Mouse (Mus musculus) adrenal gland, adult (tissue): ENCODE data around the gene Mtor.

Experiments used
- DNase-seq, 2 experiments: peaks; one replicate each; pipeline ENCODE4 v3.0.0; 2022 to 2023; ENCODE audit warnings: low spot score in 1 of 2; ENCODE audit not compliant: inconsistent age in 2 of 2

The Mtor gene

DNA sequence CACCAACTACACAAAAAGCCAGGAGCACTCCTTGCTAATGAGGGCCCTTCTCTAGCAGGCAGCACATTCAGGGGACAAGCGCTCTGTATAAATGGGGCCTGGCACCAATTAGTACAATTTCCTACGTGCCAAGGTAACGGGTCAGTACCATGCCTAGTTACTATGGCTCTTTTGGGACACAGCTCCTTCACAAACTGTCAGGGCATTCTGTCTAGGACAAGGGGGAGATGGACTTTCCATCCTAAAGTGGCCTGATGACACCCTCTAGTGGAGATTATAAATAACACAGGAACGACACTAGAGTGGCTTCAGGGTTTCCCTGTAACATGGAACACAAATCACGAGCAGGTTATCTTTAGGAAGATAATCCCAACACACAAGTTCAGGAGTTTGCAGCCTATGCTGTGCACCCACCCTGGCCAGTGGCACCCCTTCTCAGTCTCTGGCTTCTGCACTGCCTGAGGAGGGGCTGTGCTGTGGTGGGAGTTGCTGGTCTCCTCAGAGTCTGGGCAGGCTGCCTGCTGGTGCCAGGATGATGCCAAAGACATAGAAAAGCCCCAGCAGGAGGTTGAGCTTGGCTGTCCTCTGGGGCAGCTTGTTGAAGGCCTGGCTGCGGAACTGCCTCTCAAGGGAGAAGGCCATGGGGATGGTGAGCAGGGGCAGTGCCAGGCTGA lies 12.6 kb upstream of the Mtor start:
- DNase-seq = peak in 1 of 2 experiments; percentile 73

DNA sequence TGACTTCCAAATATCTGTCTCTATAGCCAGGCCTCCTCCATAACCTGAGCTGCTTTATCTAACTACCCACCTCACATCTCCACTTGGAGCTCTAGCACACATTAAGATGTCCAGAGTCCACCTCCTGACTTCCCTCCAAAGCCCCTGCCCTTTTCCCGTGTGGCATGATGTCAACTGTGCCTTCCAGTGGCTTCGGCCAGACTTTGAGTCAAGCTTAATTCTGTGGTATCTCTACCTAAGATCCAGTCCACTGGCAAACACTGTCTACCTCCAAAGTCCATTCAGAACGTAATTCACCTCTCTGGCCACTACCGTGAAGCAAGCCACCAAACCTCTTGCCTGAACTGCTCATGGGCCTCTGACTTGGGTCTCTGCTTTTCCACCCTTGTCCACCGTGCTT lies 6.5 kb upstream of the Mtor start:
- DNase-seq = no peak

DNA sequence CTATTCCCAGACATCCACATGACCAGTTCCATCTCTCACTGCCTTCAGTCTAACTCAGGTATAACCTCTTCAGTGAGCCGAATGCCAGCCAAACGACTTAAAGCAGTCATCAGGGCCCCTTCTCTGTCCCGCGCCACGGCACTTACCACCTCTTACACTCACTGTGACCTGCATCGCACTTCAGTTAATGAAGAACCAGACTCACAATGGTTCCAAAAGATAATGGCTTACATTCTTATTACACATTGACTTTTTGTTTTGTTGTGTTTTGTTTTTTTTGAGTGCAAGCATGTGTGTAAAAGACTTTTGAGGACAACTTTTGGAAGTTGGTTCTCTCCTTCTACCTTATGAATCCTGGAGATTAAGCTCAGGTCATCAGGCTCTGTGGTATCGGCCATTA lies 5.8 kb upstream of the Mtor start:
- DNase-seq = no peak

DNA sequence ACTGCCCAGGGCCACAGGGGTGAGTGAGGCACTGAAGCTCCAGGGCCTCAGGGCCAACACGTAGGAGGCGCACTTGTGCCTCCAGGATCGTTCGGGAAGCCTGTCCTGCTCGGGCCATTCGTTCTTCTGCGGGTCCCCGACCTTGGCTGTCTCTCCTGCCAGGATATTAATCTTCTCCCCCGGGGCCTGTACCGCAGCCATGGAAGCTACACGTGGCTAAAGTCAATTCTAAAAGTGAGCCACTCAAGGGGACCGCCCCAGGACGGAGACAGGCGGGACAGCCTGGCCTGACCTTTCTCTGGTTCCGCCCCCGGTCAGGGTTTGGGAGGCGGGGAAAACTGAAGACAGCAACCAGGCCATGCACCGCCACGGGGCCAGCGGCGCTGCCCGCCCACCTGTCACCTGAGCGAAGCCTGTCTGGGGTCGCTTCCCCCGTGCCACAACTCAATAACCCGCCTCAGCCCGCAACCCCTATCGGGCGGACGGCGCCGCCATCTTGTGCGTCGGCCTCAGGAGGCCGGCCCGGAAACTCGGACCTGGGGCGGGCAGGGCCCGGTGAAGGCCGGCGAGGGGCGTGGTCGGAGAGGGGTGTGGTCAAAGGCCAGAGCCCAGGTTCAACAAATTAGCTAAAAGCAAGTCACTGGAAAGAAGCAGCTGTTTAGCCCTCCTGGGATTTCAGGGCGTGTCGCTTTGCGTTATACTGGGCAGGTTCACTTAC lies 4.0 kb upstream of the Mtor start, which contains the start of gene Ubiad1:
Ubiad1 (minus strand) TSS at position 522 of the 718 bp plus-strand sequence.
- peak; percentile 92 to 97 for DNase-seq

DNA sequence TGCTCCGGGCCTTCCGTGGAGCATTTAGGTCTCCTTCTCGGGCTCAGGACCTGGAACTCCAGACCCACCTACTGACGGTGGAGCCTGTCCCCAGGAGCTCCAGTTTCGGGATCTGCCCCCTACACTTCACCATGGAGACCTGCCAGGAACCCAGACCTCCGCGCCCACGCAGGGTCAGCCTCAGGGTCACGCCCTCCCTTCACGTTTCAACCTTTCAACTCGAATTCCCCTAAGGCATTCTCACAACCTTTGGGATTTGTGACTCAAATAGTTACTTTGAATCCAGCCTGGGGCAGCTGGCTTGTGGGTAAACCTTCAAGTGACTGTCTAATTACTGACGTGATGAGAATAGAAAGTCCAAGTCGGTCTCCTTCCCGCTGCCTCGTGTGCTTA lies 438 bp downstream of the Mtor start:
- peak in 1 of 2 experiments; percentile 89 for DNase-seq

DNA sequence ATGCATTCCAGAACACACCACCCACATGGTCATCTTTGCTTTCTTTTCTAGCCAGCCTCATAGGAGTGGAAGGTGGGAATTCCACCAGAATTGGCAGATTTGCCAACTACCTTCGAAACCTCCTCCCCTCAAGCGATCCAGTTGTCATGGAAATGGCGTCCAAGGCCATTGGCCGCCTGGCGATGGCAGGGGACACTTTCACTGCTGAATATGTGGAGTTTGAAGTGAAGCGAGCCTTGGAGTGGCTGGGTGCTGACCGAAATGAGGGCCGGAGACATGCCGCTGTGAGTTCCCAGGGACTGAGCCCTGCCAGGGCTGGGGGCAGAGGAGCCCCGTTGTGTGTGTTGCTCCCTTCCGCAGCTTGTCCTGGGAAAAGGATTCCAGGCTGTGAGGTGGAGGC lies 5.3 kb downstream of the Mtor start:
- DNase-seq = peak in 1 of 2 experiments; percentile 77

DNA sequence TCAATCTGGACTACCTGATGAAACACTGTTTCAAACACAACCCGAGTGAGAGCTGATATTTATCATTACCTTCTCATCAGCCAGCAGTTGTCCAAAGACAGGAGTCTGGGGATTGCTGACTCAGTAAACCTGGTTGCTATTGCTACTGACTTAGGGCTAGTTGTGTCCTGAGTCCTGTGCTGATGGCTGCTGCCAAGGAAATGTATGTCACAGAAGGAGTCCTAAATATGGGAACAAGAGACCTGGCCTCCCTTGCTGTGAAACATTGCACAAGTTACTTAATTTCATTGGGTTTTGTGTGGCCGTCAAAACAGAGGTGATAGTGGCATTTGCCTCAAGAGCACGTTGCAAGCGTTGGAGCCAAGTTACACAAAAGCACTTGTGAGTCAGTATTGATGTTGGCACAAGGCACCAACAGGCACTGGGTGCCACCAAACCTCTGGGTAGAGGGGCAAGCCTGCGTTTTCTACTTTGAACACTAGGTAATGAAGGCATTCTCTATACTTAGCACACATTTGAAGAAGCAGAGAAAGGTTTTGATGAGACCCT lies 7.1 kb downstream of the Mtor start:
- DNase-seq = peak in 1 of 2 experiments; percentile 71

DNA sequence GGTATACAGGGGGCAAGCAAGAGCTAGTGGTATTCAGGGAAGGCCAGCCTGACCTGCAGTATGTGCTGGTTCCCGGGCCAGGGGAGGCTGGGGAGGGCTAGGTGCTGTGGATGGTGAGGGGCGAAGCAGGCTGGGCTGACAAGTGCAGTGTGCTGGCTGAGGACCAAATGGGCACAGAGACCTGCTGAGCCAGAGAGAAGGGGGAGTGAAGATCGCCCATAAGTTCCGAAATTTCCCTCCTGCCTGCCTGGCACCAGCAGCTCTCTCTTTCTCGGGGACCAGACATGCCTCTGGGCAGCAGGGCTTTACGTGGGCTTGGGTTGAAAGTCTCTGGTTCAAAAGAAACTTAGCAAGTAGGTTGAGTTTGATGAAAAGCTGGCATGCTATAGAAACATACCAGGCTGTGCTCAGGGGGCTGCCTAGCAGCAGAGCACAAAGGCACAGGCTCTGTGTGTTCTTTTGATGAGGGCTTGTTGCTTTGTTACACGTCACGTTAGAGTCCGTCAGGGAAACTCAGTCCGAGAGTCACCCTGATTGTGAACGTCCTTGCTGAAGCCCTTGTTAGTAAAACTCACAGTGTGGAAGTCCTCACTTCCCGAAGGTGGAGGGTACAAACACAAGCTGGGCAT lies 12.4 kb downstream of the Mtor start:
- no peak for DNase-seq

DNA sequence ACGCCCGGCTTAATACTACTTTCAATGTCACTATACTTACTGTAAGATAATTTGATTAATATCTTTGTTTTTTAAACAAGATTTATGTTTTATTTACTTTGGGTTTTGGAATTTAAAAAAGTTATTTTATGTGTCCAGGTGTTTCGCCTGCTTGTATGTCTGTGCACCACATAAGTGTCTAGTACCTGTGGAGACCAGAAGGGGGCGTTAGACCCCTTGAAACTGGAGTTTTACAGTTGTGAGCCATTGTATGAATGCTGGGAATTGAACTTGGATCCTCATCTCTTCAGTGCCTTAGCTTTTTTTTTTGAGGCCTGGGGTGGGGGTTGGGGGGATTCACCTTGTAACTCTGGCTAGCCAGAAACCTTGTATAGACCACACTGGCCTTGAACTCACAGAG lies 13.4 kb downstream of the Mtor start:
- no peak for DNase-seq

DNA sequence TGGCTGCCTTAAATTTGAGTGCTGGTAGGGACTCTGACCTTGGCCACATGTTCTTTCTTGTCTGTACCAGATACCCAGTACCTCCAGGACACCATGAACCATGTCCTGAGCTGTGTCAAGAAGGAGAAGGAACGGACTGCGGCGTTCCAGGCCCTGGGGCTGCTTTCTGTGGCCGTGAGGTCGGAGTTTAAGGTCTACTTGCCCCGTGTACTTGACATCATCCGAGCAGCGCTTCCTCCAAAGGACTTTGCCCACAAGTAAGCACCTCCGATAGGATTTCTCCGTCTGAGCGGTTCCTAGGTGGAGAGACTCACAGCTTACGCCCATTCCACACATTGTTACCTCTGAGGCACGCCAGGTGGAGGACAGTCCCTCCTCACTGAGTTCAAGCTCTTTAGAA lies 14.3 kb downstream of the Mtor start:
- DNase-seq = no peak

DNA sequence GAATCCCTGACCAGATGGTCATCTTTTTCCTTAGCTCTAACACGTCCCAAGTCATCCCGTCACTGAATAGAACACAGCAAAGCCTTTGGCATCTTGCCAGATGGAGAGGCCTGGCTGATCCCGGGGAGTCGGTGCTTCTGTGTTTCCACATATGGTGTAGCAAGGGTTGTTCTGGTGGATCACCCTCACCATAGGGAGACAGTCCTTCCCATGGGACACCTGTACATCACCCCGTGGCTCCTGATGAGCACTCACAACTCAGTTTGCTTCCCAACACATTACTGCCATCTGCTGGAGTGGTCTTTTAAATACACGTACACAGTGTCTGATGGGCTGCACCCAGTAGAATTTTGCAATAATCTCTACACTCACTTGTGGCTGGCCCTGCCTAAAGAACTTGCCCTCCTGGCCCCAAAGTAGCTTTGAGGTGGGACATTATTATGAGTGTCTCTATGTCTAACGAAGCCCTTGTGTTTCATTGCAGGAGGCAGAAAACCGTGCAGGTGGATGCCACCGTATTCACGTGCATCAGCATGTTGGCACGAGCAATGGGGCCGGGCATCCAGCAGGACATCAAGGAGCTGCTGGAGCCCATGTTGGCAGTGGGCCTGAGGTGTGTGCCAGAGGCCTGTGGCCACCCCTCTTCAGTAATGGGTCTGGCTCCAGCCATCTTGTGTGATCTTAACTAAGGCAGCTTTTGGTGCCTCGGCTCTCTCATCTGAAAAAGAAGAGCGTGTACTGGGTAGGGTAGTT lies 15.0 kb downstream of the Mtor start:
- DNase-seq = peak in 1 of 2 experiments; percentile 80

DNA sequence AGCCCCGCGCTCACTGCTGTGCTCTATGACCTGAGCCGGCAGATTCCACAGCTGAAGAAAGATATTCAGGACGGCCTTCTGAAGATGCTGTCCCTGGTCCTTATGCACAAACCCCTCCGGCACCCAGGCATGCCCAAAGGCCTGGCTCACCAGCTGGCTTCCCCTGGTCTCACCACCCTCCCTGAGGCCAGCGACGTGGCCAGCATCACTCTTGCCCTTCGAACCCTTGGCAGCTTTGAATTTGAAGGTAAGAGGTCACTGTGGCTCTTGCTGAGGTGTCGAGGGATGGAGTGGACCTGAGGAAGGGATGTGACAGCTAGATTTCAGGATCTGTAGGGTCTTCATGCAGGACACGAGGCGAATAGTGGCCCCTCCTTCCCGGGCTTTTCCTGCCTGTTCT lies 15.9 kb downstream of the Mtor start:
- DNase-seq = no peak

DNA sequence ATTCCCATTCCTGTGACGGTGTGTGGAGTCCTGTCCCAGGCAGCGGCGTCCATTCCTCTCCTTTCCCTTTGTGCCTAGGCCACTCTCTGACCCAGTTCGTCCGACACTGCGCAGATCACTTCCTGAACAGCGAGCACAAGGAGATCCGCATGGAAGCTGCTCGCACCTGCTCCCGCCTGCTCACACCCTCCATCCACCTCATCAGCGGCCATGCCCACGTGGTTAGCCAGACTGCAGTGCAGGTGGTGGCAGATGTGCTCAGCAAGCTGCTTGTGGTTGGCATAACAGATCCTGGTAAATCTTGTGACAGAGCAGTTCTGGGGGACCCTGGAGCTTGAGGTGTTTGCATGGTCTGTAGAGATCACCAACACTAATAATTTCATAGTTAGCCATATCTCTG lies 16.5 kb downstream of the Mtor start:
- DNase-seq = no peak

DNA sequence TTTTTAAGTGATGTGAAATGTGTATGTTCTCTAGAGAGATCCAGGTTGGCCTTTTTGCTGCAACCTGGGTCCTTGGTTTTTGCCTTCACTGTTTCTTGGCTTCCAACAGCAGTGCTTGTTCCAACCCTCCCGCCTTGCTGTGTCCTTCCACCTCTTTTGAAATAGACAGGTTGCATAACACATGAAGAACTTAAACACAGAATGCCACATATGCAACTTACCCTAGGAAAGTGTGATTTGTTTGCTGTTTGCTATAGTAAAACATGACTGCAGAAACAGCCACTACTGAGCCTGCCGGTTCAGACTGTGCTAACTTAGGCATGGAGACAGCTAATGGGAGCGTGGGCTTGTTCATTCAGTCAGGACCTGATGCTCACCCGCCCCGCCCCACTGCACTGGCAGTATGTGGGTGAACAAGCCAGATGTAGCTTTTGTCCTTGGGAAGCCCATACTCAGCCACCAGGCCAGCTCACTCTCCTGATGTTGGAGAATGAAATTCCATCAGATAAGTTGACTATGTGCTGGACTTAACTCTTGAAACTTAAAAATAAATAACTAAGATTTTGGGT lies 18.2 kb downstream of the Mtor start:
- peak; percentile 47 to 84 for DNase-seq

DNA sequence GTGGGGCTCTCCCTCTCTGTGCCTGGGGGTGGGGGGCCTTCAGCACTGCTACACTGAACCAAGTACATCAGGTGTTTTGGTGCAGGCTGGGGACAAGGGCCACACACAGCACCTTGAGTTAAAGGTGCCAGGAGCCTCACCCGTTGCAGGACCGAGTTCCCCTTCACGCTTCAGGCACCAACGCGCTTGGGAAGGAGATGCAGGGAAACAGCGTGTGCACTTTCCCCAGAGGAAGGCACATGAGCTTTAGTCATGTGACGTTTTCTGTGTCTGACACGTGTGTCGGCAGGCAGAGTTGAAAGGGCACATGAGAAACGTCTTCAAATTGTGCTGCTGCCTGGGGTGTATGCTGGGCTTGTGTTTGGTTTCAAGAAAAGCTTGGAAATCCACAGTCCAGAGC lies 20.0 kb downstream of the Mtor start:
- DNase-seq = no peak

DNA sequence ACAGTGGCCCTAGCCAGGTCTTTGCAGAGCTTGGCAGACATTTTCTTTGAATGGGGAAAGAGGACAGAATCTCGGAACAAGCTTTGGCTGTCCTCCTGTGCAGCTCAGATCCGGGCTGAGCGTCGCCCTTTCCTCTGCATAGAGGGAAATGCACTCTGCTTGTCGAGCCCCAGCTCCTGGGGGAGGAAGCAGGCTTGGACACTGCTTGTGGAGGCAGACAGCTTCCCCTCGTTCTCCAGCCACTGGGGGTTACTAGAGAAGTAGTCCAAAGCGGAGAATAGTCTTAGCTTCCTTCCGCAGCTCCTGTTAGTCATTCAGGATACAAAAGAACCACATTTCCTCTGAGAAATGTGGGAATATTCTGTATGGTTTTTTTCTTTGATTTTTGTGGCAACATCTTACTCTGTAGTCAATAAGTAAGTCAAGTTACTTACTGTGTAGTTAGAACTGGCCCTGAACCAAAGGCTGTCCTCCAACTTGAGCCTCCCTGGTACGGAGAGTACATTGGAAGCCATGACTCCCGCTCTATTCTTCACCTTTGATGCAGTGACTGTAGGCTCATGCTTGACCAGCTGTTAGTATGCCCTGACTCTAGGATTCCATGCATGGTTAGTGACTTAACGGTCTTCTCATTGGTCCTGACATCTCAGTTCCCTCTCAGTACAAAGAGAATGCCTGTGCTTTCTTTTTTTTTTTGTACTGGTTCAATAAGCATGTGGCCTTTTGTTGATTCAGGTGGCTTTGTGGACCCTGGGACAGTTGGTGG lies 21.3 kb downstream of the Mtor start:
- DNase-seq = no peak

DNA sequence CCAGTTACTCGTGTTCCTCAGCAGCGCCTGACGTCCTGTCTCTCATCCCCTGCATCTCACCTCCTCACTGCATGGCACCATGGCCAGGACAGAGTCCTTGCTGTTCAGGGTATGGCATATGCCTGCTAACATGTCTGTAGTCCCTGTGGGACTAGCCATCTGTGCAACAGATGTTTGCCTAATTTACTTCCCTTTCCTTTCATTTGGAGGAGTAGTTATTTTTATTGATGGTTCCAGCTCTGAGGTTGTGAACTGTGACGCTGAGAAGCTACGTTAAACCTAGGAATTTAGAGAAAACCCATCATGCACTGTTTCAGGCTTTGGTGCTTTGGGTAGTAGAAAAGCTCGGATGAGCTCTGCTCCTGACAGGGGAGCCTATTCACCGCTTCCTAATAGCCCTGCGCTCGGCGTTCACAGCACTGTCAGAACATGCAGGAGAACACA lies 23.0 kb downstream of the Mtor start:
- no peak for DNase-seq

DNA sequence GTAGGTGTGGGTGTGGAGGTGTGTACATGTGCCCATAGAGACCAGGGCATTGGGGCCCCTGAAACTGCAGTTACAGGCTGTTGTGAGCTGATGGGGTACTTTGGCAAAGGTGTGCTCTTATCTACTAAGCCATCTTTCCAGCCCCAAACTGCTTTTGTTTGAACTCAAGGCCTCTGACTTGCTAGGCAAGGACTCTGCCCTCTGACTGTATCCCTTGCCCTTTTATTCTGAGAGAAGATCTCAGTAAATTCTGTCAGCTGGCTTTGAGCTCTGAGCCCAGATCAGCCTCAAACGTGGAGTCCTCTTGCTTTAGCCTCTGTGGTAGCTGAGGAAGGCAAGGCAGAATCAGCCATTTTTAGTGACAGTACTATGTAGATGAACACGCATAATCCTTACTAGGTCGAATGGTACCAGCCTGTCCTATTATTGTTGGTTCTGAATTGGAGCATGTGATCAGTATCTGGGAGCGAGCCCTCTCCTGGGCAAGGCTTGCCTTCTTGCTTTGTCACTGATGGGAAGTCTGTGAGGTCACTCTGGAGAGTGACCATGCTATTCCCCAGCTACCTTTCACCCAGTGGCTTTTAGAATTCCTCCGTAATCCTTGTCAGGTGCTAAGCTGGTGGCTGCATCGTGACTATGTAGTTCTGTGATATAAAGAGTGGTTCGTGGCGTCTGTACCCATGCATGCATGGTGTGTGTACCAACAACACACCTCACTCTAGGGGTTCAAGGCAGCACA lies 24.2 kb downstream of the Mtor start:
- DNase-seq = peak in 1 of 2 experiments; percentile 75

DNA sequence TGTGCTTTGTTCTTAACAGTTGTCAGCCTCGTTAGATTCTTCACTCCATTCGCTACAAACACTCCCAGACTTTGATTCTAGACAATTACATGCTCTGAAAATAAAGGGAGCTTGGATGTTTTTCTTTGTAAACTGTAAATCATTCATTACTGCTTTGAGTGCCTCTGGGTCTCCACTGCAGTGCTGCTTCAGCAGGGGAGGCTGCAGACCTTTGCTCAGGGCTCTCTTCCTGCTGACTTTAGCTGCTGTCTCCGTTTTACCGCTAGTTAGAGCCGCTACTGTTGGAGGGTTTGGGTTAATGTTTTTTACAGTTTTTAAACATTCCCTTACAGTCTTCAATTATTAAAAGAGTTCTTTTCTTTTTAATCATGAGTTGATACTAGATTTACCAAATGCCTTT lies 25.1 kb downstream of the Mtor start:
- DNase-seq = no peak
